Mouse (Mus musculus) embryonic fibroblast, embryonic 13.5 days (primary cell): ENCODE measurements around the gene Lpgat1. TPM values are rescaled to one million over a fixed set of nuclear protein-coding genes. Genes with fewer than 3 reads are reported as not detected.

Experiments used
- H3K27ac ChIP-seq: 2 replicates; pipeline ENCODE4 v1.5.1; 2012; ENCODE audit warnings: low read length, control low read depth, inconsistent platforms; ENCODE audit not compliant: insufficient read depth
- H3K4me1 ChIP-seq: 2 replicates; pipeline ENCODE4 v1.6.1; 2011; ENCODE audit warnings: low read length; ENCODE audit not compliant: control insufficient read depth, insufficient read depth
- H3K4me3 ChIP-seq: 2 replicates; pipeline ENCODE4 v1.5.1; 2011; ENCODE audit warnings: mild to moderate bottlenecking, control low read depth, low read length; ENCODE audit not compliant: insufficient read depth
- CTCF ChIP-seq: IDR thresholded peaks from 2 replicates; pipeline ENCODE4 v1.5.1; 2011; ENCODE audit warnings: mild to moderate bottlenecking, control low read depth, low read length, moderate library complexity, borderline replicate concordance; ENCODE audit not compliant: insufficient read depth
- POLR2A ChIP-seq: IDR thresholded peaks from 2 replicates; pipeline ENCODE4 v1.6.1; 2011; ENCODE audit warnings: low read depth, mild to moderate bottlenecking, control low read depth, low read length, moderate library complexity
- polyA plus RNA-seq: library from polyadenylated mRNA; stranded (reverse); fragments of >200 nt; gene quantifications from 2 replicates; pipeline ENCODE4 v1.2.4, GENCODE M21; 2011; ENCODE audit warnings: low read depth; ENCODE audit not compliant: missing spikeins, insufficient read length

Lpgat1 gene
- polyA plus RNA-seq, 1 experiment = 66.1 TPM

- H3K27ac ChIP-seq = no peak overlapping the region
- no peak overlapping the region for H3K4me3 ChIP-seq
- TF ChIP-seq CTCF (no peak), POLR2A (no peak)
- H3K4me1 ChIP-seq = 0 out of 2 replicates have a peak, but pooled peaks cover 4% of the 10 kb centered on the region
Measured at GRCm38 (mm10) chr1:191814935-191815334, 97.3 kb downstream of the Lpgat1 start.

- Histone ChIP-seq H3K4me3 (no peak overlapping the region), H3K27ac (no peak overlapping the region), H3K4me1 (0 out of 2 replicates have a peak, but pooled peaks cover 4% of the 10 kb centered on the region)
- TF ChIP-seq CTCF = no peak
Measured at GRCm38 (mm10) chr1:191816596-191816995, 99.0 kb downstream of the Lpgat1 start.

GRCm38 (mm10) chr1:191817418-191818144, 99.9 kb downstream of the Lpgat1 start:
- no peak for TF ChIP-seq POLR2A
- TF ChIP-seq CTCF = peak; percentile 95
- Histone ChIP-seq H3K27ac (no peak overlapping the region), H3K4me3 (no peak overlapping the region), H3K4me1 (0 out of 2 replicates have a peak, but pooled peaks cover 4% of the 10 kb centered on the region)

GRCm38 (mm10) chr1:191818145-191818631, 100.6 kb downstream of the Lpgat1 start:
- H3K4me3 ChIP-seq = no peak overlapping the region

GRCm38 (mm10) chr1:191819026-191819425, 101.4 kb downstream of the Lpgat1 start:
- Histone ChIP-seq H3K4me1 (0 out of 2 replicates have a peak, but pooled peaks cover 4% of the 10 kb centered on the region), H3K4me3 (no peak overlapping the region), H3K27ac (no peak overlapping the region)
- TF ChIP-seq POLR2A (no peak), CTCF (no peak)

More at GRCm38 (mm10) chr1:191818145-191818631, 100.6 kb downstream of the Lpgat1 start:
- no peak for TF ChIP-seq POLR2A
- TF ChIP-seq CTCF = no peak
- H3K27ac ChIP-seq = no peak overlapping the region
- H3K4me1 ChIP-seq = 0 out of 2 replicates have a peak, but pooled peaks cover 4% of the 10 kb centered on the region

- no peak overlapping the region for H3K27ac ChIP-seq
- H3K4me3 ChIP-seq = peak overlapping the region; percentile 38
- H3K4me1 ChIP-seq = 0 out of 2 replicates have a peak, but pooled peaks cover 6% of the 10 kb centered on the region
- no peak for TF ChIP-seq POLR2A
- no peak for TF ChIP-seq CTCF
Measured at GRCm38 (mm10) chr1:191820951-191821325, 103.3 kb downstream of the Lpgat1 start.

- H3K4me3 ChIP-seq = peak within 1 kb of the TSS; percentile 54
- peak within 1 kb of the TSS; percentile 17; the same call in 1 of the 2 replicates for H3K27ac ChIP-seq
- TF ChIP-seq POLR2A (peak; percentile 59), CTCF (no peak)
- H3K4me1 ChIP-seq = 0 out of 2 replicates have a peak, but pooled peaks cover 6% of the 10 kb centered on the region
Measured at GRCm38 (mm10) chr1:191821326-191822091, 103.9 kb downstream of the Lpgat1 start, which contains the start of gene Nek2. TSS of gene Nek2 (plus strand) at chr1:191821444.

- Histone ChIP-seq H3K4me1 (0 out of 2 replicates have a peak, but pooled peaks cover 2% of the 10 kb centered on the region), H3K27ac (no peak overlapping the region), H3K4me3 (no peak overlapping the region)
- TF ChIP-seq CTCF = no peak
- TF ChIP-seq POLR2A = no peak
Measured at GRCm38 (mm10) chr1:191829124-191829523, 111.5 kb downstream of the Lpgat1 start.

- Histone ChIP-seq H3K4me3 (no peak overlapping the region), H3K27ac (no peak overlapping the region), H3K4me1 (no peaks in the 10 kb centered on the region)
- no peak for TF ChIP-seq CTCF
- TF ChIP-seq POLR2A = no peak
Measured at GRCm38 (mm10) chr1:191833396-191833795, 115.8 kb downstream of the Lpgat1 start.

Other genes with a start within 250 kb of the Lpgat1 start
- 14.6 and 25.1 TPM in 2 replicates for gene Dtl, start 142.3 kb upstream of the Lpgat1 start, polyA plus RNA-seq
- 27.6 and 37.1 TPM in 2 replicates for gene Ints7, start 142.2 kb upstream of the Lpgat1 start, polyA plus RNA-seq
- 13.6 and 20.9 TPM in 2 replicates for gene Nek2, start 103.6 kb downstream of the Lpgat1 start, polyA plus RNA-seq
- gene Slc30a1, start 188.9 kb downstream of the Lpgat1 start, polyA plus RNA-seq = 8.3 and 10.1 TPM in 2 replicates